Mouse (Mus musculus) v-Abl transformed pro-B cells (cell line): ENCODE results near the gene Vmn1r32.

Experiments
- in situ Hi-C, 2 experiments: fragments of 400-800 bp; cut with MboI; formaldehyde crosslinking; loops; one replicate each; pipeline ENCODE4 v1.15.1; 2025; ENCODE audit not compliant: unreplicated experiment in 2 of 2

Vmn1r32 gene

GRCm38 (mm10) chr6:66559996-66560395, at the start of gene Vmn1r32:
Gene Vmn1r32, minus strand, starts transcription at chr6:66560096.
- in situ Hi-C loops, result no loop called here

GRCm38 (mm10) chr6:66595804-66596203, 35.9 kb upstream of the Vmn1r32 start:
- in situ Hi-C loops, result no loop called here

GRCm38 (mm10) chr6:66535966-66536365, 23.9 kb downstream of the Vmn1r32 start:
- in situ Hi-C loops, result loop anchor here (5.0 to 25.0 kb wide), 6 partner anchors 429 to 1491 kb away; partner anchors contain the start of gene Smarcad1 (in 1 of the 2)

GRCm38 (mm10) chr6:66535028-66535862, 24.7 kb downstream of the Vmn1r32 start, which contains the start of gene Mad2l1:
Gene Mad2l1, plus strand, starts transcription at chr6:66535390.
- in situ Hi-C loops, result loop anchor here (5.0 to 25.0 kb wide), 6 partner anchors 430 to 1490 kb away; partner anchors contain the start of gene Smarcad1 (in 1 of the 2)

- in situ Hi-C loops, result loop anchor here (5.0 to 25.0 kb wide), 6 partner anchors 430 to 1490 kb away; partner anchors contain the start of gene Smarcad1 (in 1 of the 2)
Observed at GRCm38 (mm10) chr6:66534366-66534941, 25.4 kb downstream of the Vmn1r32 start.

GRCm38 (mm10) chr6:66533241-66533640, 26.7 kb downstream of the Vmn1r32 start:
- in situ Hi-C loops, result loop anchor here (5.0 to 25.0 kb wide), 6 partner anchors 432 to 1488 kb away; partner anchors contain the start of gene Smarcad1 (in 1 of the 2)

GRCm38 (mm10) chr6:66528386-66528785, 31.5 kb downstream of the Vmn1r32 start:
- in situ Hi-C loops, result loop anchor here (5.0 to 25.0 kb wide), 4 partner anchors 634 to 1544 kb away; no protein-coding TSS in a partner anchor

GRCm38 (mm10) chr6:66516368-66516767, 43.5 kb downstream of the Vmn1r32 start:
- in situ Hi-C loops, result loop anchor here in 1 of 2 experiments (25.0 kb wide), 1 partner anchor 654 kb away; no protein-coding TSS in a partner anchor
